Mouse (Mus musculus): ENCODE results near the gene Esrrg.
A peak's percentile ranks its signal among the peaks of the same experiment; 100 is the strongest.

Esrrg gene

DNA sequence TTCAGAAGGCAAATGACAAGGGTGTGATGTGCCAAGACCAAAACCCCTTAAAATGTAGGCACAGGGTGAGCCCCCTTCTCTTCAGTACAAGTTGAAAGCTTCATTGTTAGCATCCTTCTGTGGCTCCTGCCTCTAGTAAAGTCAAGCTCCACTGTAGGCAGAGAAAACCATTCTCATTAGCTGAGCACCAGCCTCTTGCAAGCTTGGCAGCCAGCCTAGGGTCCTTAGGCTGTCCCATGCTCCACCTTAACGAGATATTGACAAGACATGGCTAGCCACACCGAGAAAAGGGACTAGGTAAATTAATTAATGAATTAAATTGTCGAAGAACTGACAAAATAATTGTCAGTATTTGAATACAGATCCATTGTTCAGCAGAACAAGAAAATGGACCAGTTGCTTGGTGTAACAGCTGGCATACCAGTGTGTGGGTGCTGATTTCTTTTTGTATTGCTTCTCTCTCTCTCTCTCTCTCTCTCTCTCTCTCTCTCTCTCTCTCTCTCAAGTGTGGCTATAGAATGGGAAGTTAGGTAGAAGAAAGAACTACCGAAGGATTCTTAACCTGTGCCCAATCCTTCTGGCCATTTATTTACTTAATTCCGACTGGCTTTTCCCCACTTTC, 311.7 kb downstream of the Esrrg start:
- DNase-seq = no peak

DNA sequence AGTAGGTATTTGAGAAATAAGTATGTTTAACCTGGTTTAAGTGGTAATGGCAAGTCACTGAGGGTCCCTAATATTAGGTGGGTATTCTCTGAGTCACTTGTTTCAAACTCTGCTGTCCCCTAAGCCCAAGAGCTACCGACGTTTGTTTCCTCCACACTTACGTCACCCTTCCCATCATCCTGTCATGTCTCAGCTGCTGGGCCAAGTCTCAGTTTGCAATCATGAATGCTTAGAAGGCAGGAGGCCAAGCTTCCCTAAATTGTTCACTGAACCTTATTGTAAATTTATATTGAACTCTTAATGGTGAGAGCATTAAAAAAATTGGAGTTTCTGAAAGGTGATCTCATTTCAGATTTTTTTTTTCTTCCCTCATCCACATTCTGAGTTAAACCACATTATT, 322.6 kb downstream of the Esrrg start:
- no peak for DNase-seq

DNA sequence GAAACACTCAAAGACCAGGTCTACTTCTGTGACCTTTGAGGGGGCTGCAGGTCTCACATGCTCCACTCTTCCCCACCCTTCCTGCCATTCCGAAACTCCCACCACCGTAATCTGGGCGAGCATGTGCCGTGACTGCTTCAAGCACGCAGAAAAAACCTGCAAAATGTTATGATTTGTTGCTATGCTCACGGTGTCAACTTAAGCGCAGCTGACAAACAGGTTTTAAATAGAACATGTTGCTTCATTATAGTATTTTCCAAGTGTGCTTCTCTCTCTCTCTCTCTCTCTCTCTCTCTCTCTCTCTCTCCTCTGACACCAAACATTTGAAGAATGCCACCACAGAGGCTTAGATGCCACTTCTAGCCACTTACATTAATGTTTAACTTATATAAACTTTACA, 330.1 kb downstream of the Esrrg start:
- no peak for DNase-seq

DNA sequence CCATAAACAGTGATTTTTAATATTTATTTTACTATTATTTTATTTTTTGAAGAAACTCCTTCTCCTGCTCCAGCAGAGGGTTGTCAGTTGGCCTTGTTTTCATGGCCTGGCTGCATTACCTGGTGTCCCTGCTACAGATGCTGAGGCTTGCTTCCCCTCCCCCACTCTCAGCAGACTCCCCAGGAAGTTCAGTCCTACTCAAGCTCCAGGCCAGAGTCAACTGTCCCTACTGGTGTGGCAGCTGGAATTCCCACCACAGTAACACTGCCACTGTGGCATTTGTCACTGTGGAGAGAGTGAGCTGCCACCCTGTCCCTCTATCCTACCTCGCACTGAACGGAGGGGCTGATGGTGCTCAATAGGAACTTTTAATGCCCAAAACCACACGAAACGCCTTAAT, 330.5 kb downstream of the Esrrg start:
- no peak for DNase-seq

DNA sequence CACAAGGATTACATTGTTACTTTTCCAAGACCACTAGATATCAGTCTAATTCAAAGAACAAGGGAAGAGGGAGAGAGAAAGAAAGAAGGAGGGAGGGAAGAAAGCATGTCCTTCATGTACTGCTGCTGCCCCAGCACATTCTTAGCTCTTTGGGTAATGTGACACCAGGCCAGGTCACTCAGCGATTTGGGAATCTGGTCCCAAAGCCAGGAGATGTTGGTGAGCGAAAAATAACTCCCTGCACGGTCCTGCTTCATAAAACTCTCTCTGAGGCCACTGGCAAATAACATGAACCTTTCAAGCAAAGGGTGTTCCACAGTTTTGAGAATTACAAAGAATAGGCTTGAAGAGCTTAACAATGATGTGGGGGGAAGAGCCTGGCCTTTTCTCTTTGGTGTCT, 342.9 kb downstream of the Esrrg start:
- DNase-seq = no peak

DNA sequence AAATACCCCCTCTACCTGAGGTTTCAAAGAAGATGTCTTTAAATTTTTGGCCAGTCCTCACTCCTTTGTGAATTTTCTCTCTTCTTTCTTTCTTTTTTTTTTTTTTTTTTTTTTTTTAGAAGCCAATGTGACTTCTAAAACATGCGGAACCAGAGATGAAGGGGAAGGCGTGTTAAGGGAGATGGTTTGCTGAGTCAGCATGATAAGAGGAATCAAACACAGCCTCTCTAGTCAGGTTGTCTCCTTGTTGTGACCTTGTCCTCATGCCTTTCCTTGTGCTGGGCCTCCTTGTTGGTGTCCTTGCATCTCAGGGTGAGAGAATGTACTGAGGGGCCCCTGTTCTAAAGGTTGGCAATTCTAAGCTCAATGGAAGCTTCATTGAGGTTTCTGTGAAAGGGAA, 348.1 kb downstream of the Esrrg start:
- no peak for DNase-seq

DNA sequence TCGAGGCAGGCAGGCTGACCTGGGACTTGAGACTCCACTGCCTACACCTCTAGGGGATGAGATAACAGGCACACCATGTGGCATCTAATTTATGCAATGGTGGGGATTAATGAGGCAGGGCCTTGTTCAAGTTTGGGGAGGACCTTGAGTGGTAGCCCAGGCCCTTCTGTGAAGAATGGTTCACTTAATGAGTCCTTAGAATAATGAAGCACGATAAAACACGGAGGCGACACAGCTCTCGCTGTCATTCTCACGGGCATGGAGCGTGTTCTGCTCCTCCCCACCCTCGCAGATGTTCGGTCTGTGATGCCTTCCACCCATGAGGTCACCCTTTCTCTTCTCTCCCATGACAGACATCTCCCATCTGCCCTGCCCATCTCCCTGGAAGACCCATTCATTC, 350.6 kb downstream of the Esrrg start:
- DNase-seq = no peak

DNA sequence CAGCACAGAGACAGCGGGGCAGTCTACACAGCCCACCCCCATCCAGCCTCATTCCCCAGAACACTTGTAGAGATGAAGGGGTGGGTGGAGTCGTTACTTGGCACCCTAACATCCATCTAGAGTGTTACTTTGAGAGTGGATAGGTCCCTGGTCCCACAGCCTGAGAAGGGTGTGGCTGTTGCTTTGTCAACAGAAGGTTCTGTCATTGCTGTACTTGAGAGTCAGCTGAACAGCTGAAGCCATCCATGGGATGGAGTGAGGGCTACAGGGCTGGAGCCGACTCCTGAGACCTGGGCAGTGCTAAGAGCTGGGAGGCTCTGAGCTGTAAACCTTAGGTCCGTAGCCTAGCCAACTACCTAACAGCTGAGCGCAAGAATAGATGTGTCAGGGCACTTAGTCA, 352.9 kb downstream of the Esrrg start:
- no peak for DNase-seq

DNA sequence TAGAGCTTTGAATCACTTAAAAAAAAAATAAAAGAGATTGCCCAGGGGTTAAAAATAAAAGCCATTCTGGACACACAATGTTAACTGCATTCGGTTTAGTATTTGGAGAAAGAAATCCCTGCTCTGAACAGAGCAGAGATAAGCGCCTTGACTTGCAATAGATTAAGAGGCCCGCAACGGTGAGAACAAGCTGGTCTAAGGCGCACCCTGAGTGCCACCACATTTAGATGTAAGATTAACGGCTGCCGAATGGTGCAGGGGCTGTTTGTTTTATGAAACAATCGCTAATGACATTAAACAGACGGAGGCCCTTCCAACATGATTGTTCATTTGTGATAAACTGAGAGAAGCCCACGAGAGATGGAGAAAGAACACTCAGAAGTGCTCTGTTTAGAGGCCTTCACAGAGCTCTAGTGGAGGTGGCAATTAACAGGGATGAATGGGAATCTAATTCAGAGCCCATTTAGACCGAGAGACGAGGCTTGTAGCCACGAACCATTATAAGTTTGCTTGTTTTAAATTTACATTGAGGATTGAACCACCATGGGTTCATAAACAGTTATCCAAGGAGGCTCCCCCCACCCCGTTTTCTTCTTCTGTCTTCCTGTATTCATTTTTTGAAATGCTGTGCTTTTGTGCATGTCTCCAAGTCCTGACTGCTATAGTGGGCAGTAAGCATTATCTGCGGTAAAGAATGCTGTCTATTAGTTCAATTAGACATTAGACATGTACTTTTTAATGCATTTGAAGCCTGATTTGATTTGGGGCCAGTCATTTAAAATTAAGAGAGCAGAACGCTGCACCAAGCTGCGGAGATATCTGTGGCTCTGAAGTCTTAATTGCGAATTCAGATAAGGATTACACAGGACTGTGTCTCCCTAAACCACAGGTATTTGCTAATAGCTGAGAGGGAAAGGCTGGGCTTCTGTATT, 356.5 kb downstream of the Esrrg start:
- DNase-seq = no peak

DNA sequence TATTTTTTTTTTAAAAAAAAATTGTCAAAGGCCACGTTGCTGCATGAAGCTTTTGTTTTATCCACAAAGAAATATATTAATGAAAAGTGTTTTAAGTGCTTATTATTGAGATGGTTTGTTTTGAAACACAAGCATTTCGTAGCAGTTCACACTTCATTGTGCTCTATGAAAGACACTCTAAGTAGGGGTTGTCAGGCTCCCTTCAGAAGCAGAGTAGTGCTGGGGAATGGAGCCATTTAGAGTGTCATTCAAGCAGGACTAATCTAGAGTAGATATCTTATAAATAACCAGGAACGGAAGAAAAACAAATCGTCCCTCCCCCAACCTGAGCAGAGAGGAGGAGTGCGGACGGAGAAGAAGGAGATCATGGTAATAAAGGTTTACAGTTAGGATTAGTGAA, 357.3 kb downstream of the Esrrg start:
- DNase-seq = no peak

DNA sequence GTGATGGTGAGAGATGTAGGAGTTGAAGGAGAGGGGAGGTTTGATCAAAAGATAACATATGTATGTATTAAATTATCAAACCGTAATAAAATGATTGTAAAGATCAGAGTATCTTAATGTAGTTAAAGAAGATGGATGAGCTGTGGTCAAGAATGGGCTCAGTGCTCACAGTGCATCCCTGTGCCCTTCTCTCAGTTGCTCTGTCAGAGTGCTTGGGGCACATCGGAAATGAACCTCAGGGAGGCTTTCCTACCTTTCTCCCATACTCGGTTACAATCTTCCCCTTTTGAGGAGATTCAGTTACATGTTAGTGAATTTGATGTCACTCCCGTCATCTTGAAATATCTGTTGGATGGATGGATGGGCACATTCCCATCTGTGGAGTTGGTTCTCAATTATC, 359.8 kb downstream of the Esrrg start:
- no peak for DNase-seq

DNA sequence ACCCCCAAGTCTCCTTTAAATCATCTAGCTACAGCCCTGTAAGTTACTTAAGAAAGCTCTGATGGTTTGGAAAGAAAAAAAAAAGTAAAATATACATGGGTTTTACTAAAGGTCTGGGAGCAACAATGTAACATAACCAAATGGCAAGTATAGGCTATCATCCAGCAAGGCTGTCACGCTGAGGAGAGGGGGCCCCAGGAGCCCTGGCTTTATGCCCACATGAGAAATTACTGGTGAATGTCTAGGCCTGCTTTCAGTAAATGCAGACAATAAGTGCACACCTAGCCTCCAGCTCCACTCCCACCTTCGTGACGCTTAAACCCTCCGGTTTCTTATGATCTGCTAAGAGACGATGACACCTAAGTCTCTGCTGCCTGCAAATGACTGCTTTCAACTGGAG, 360.9 kb downstream of the Esrrg start:
- no peak for DNase-seq

DNA sequence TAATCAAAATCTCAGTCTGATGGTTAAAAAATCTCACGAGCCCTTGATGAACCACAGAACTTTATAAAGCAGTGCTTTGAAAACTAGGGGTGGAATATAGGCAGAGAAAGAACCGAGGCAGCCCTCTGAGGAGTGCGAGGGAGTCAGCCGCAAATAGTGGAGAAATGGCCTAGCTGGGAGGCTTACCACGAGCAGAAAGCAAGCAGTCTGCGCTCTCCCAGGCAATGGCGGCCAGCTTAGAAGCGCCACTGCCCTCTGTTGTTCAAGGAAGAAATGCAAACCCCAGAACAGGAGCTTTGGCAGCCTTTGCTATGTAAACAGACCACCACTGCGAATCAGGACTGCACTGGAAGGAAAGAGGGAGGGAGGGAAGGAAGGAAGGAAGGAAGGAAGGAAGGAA, 365.8 kb downstream of the Esrrg start:
- DNase-seq = peak; percentile 29

DNA sequence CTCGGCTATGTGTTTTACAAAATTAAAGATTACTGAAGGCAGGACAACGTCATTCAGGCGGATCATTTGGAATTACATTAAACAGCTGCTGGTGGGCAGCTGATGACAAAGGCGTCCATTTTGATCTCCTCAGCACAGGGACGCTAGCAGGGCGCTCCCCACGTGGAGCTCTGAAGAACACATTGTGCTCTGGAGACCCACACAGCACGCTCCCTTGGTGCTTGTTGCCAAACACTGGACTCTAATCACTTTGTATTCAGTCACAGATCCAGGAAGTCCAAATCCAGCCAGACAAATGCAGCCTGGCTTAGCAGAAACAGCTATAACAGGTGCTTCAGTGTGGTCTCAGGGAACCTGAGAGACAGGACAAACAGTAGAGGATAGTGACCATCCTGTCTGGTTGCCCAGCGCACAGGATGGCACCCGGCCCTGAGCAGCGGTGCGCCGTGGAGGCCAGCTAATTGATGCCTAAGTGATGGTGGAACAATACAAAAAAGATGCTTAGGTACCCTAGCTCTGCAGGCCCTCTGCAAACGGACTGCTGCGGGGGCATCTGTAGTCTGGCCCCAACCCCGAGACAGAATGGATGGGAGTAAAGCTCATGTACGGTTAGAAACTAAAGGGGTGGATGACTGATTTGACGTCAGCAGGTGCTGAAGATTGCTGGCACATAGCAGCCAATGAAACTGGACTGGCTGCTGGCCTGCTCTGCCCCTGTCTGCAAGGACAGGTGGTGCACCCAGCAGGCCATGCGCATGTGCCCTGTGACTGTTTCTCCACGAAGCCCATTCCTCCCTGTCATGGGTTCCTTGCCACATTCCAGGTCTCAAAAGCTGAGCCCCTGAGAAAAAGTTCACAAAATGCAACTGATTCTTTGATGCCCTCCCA, 367.1 kb downstream of the Esrrg start:
- DNase-seq = no peak

DNA sequence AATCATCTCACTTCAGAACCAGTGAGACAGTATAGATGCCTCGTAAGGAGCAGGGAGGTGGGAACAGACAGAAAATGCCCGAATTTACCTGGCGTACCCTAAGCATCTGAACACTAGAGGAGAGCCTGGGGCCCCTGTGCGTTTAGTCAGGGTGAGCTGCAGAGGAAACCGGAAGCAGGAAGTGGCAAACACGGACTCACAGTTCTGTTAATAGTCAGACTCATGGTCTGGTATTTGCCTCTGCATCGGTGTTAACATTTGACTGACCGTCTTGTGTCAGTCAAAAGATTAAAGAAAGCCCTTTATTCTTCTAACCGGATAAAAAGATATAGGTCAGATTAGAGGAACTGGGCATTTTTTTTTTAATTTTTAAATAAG, 367.8 kb downstream of the Esrrg start:
- DNase-seq = no peak

DNA sequence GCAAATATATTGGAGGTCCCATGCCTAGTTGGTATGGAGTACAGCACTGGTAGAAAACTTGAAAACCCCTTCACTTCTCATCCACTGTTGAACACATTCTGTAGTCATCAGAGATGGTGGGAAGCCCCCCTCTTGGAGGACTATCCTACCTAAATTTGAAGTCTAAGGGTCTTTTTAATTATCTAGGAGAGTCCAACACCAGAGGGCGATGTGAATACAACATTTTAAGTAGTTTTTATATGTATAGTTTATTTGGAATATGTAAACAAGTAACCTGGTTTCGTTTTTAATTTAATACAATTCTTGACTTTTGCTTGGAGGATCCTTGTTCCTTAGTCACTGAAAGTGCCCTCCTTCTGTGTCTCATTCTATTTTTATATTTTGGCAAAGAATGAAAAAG, 372.4 kb downstream of the Esrrg start:
- DNase-seq = no peak

DNA sequence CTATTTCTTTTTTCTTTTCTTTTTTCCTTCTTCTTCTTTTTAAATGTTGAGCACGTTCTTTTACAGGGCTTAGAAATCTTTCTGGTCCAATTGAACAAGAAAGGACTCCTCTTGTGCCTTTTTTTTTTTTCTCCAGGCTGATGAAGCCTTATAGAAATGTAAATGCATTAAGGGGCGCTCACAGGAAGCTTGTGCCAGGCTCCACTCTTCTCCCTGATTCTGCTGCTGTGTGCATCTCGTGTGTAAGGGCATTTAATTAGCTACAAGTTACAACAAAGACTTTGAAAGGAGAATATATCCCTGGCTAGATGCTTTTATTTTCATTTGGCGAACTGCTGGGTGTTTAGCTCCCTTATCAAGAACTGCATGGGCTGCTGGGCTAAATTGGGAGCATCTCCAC, 374.6 kb downstream of the Esrrg start:
- DNase-seq = no peak

DNA sequence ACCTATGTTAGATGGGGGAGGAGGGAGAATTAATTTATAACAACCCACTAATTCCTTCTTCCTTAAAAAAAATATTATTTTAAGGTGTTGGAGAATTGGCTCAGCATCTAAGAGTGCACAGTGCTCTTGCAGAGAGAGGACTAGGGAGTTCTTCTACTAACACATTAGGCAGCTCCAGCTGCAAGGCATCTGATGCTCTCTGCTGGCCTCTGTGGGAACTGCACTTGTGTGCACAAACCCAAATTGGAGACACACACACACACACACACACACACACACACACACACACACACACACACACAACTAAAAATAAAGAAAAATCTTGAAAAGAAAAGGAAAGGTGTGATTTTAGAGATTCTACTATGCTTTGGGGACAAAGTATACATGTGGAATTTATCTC, 381.6 kb downstream of the Esrrg start:
- DNase-seq = no peak

DNA sequence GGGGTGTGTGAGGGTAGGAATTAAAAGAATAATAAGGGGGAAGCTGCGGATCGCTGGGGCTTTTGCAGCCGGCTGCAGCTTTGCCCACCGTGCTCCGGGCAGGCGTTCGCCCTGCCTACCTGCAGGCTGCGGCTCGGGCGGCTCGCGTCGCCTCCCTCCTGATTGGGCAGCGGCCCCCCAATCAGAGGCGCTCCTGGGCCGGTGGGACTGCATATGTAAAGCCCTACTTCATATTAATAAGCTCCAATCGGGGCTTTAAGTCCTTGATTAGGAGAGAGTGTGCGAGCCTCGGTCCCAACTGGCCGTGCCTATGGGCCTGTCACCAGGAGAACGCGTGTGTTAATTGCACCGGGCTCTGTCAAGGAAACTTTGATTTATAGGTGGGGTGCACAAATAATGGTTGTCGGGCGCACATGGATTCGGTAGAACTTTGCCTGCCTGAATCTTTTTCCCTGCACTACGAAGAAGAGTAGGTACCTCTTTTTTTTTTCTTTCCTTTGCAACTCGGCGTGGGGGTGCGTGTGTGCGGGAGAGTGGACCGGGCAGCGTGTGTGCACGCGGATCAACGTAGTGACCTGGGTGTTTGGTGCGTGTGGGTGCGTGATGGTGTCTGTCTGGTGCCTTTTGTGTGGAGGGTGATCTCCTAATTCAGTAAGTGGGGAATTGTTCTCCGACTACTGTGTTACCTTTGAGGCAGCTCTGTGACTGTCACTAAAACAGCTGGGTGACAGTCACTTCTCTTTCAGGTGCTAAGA, 389.2 kb downstream of the Esrrg start:
- DNase-seq = peak; percentile 61

DNA sequence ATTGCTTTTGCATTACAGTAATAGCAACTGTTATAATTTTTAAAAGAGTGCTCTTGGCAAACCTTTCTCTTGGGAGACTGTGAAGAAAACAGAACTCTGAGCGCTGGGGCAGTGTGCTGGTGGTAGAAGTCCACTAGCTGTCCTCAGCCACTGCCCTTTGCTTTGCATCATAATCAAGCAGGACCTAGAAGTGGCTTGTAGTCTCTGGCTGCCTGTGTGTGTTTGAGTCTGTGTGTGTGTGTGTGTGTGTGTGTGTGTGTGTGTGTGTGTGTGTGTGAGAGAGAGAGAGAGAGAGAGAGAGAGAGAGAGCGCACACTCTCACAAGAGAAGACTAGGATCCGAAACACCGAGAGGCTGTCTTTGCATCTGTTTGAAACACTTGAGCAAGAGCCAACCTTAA, 390.5 kb downstream of the Esrrg start:
- DNase-seq = no peak

DNA sequence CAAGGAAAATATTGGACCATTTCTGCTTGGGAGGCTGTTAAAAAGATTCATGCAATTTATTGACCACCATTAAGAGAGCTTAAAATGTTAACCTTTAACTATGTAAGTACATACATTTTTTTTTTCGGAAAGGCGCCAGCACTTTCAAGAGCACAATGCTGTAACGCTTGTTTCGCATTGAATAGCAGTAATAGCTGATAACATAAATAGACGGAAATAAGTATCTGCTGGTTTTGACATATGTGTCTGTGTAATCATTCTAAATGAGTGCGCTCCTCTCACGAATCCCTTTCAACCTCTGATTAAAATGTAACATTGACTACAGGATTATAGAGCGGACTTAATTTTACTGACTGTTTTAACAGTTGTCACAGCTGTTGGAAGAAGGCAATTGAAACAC, 391.6 kb downstream of the Esrrg start:
- no peak for DNase-seq

DNA sequence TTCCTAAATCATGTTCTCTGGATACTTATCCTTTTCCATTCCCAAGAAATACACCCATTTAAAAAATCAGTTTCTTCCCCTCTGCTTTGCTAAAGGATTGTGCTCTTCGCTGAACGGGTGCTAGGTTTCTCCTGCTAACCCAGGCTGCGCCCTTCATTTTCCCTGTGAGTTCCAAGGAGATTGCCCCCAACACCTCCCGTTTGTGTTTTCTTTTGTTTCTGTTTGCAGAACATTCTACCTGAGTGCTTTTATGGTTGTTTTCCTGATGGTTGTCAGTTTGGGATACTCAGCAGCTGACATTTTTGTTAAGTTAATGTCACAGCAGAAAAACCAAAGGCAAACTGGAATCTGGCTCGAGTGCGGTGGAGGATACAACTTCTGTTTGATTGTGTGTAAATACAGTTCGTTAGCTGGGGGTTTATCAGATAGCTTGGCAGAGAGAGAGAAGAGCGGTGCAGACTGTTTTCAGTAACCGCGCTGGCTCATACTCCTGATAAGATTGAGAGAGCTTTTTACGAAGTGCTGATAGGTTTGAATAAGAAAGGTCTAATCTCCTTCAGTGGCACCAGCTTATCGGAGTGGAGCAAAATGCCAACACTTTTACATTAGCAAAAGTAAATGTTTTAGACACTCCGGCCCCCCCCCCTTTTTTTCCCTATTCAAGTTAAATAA, 398.4 kb downstream of the Esrrg start:
- DNase-seq = no peak

All from liver (tissue).